In genomic region chr17:5176315-5176714, GRCm38 (mm10) we compare ENCODE assay signal across 15 mouse cellular contexts.
DNase-seq lines count a peak whose midpoint lies in the region; ATAC-seq lines count a peak whose summit lies in the region.
"Had no signal": no experiment of that assay in that cellular context is flagged by ENCODE, and none has a peak within 500 bp of the region (broad histone marks: within the 10 kb centered on the region; RNA-seq: fewer than 3 reads in every experiment).

No protein-coding gene starts in this region.

- H3K27ac ChIP-seq in forebrain, embryonic 11.5 days (ENCODE audit: low read depth, low read length), result no peak overlapping the region
- H3K27ac ChIP-seq in forebrain, embryonic 13.5 days, result no peak overlapping the region
- H3K27ac ChIP-seq in lung, embryonic 15.5 days, result no peak overlapping the region
- H3K27ac ChIP-seq in intestine, embryonic 15.5 days, result no peak overlapping the region
- H3K27ac ChIP-seq: hindbrain, embryonic 15.5 days; midbrain, embryonic 12.5 days had no signal

- no peak for ATAC-seq in forebrain, embryonic 11.5 days (replicated peaks; ENCODE audit: low FRiP score)
- ATAC-seq in forebrain, embryonic 13.5 days, result no peak; the same call in 1 of the 2 replicates
- ATAC-seq in lung, embryonic 15.5 days (ENCODE audit: borderline replicate concordance, extremely low read depth, low FRiP score, low TSS enrichment), result peak; percentile 34; the same call in 1 of the 2 replicates
- ATAC-seq in intestine, embryonic 15.5 days, result peak; percentile 66

- no peak overlapping the region for H3K9ac ChIP-seq in forebrain, embryonic 11.5 days (ENCODE audit: low read length)
- no peak overlapping the region for H3K9ac ChIP-seq in forebrain, embryonic 13.5 days
- H3K9ac ChIP-seq in lung, embryonic 15.5 days, result no peak overlapping the region
- no peak overlapping the region for H3K9ac ChIP-seq in intestine, embryonic 15.5 days
- H3K9ac ChIP-seq: hindbrain, embryonic 15.5 days; midbrain, embryonic 12.5 days; neural tube, embryonic 13.5 days had no signal

- 76% methylated on average over 2 of the region's 2 CpGs for WGBS in forebrain, embryonic 11.5 days
- 46% methylated on average over 2 of the region's 2 CpGs for WGBS in forebrain, embryonic 13.5 days
- WGBS in lung, embryonic 15.5 days, result 79% methylated on average over 2 of the region's 2 CpGs
- 68% methylated on average over 2 of the region's 2 CpGs for WGBS in intestine, embryonic 15.5 days

- 0 out of 2 replicates have a peak, but pooled peaks cover 2% of the 10 kb centered on the region for H3K4me1 ChIP-seq in forebrain, embryonic 11.5 days (replicated peaks; ENCODE audit: control insufficient read depth, insufficient read depth, low read length)
- peaks cover 23% of the 10 kb centered on the region; the same call in 1 of the 2 replicates for H3K4me1 ChIP-seq in forebrain, embryonic 13.5 days
- H3K4me1 ChIP-seq in lung, embryonic 15.5 days, result peaks cover 22% of the 10 kb centered on the region
- H3K4me1 ChIP-seq in intestine, embryonic 15.5 days (replicated peaks), result peaks cover 23% of the 10 kb centered on the region

- no peaks in the 10 kb centered on the region for H3K27me3 ChIP-seq in forebrain, embryonic 11.5 days (ENCODE audit: control insufficient read depth, insufficient read depth, low read length)
- no peaks in the 10 kb centered on the region for H3K27me3 ChIP-seq in forebrain, embryonic 13.5 days
- no peaks in the 10 kb centered on the region for H3K27me3 ChIP-seq in lung, embryonic 15.5 days
- H3K27me3 ChIP-seq in intestine, embryonic 15.5 days (replicated peaks), result no peaks in the 10 kb centered on the region
- H3K27me3 ChIP-seq in splenic B cell, adult 2 months (ENCODE audit: control insufficient read depth, insufficient read depth, low read length, poor library complexity, severe bottlenecking), result no peaks in the 10 kb centered on the region
- H3K27me3 ChIP-seq: hindbrain, embryonic 15.5 days; midbrain, embryonic 12.5 days; neural tube, embryonic 13.5 days had no signal

- no peaks in the 10 kb centered on the region for H3K9me3 ChIP-seq in forebrain, embryonic 11.5 days (ENCODE audit: control insufficient read depth, low read length)
- no peaks in the 10 kb centered on the region for H3K9me3 ChIP-seq in forebrain, embryonic 13.5 days (replicated peaks)
- no peaks in the 10 kb centered on the region for H3K9me3 ChIP-seq in lung, embryonic 15.5 days
- no peaks in the 10 kb centered on the region for H3K9me3 ChIP-seq in intestine, embryonic 15.5 days
- H3K9me3 ChIP-seq: hindbrain, embryonic 15.5 days; midbrain, embryonic 12.5 days; neural tube, embryonic 13.5 days had no signal

- no peak overlapping the region for H3K4me2 ChIP-seq in forebrain, embryonic 11.5 days (ENCODE audit: low read depth, low read length, severe bottlenecking)
- H3K4me2 ChIP-seq in forebrain, embryonic 13.5 days, result no peak overlapping the region
- no peak overlapping the region for H3K4me2 ChIP-seq in lung, embryonic 15.5 days
- no peak overlapping the region for H3K4me2 ChIP-seq in intestine, embryonic 15.5 days (replicated peaks)
- H3K4me2 ChIP-seq: hindbrain, embryonic 15.5 days; midbrain, embryonic 12.5 days; neural tube, embryonic 13.5 days had no signal

- no peak overlapping the region for H3K4me3 ChIP-seq in forebrain, embryonic 11.5 days (ENCODE audit: low read depth, low read length)
- H3K4me3 ChIP-seq in forebrain, embryonic 13.5 days, result no peak overlapping the region
- no peak overlapping the region for H3K4me3 ChIP-seq in lung, embryonic 15.5 days
- H3K4me3 ChIP-seq in intestine, embryonic 15.5 days (replicated peaks), result no peak overlapping the region
- H3K4me3 ChIP-seq: hindbrain, embryonic 15.5 days; midbrain, embryonic 12.5 days; neural tube, embryonic 13.5 days had no signal

- DNase-seq in forebrain, embryonic 11.5 days (ENCODE audit: low spot score), result peak; percentile 51
- no peak for DNase-seq in lung, postnatal 36 days
- peak; percentile 43 for DNase-seq in splenic B cell, adult 2 months (ENCODE audit: low read depth, low spot score)
- no peak for DNase-seq in layer of hippocampus, adult 18-20 months (ENCODE audit: low spot score in 2 of 2)
- no peak for DNase-seq in spleen, postnatal 14 days (ENCODE audit: low spot score in 2 of 2)
- DNase-seq: cerebellum, adult 9-10 months; gastrocnemius, postnatal 36 days; retina, postnatal 1 day; thymus, adult 2 months had no signal

- no peaks in the 10 kb centered on the region for H3K36me3 ChIP-seq in forebrain, embryonic 11.5 days (ENCODE audit: control insufficient read depth, insufficient read depth, low read length)
- H3K36me3 ChIP-seq in forebrain, embryonic 13.5 days (ENCODE audit: poor library complexity, severe bottlenecking), result no peaks in the 10 kb centered on the region
- no peaks in the 10 kb centered on the region for H3K36me3 ChIP-seq in lung, embryonic 15.5 days
- no peaks in the 10 kb centered on the region for H3K36me3 ChIP-seq in intestine, embryonic 15.5 days
- no peaks in the 10 kb centered on the region for H3K36me3 ChIP-seq in splenic B cell, adult 2 months (ENCODE audit: control insufficient read depth, insufficient read depth, low read length, poor library complexity, severe bottlenecking)
- H3K36me3 ChIP-seq: hindbrain, embryonic 15.5 days; midbrain, embryonic 12.5 days; neural tube, embryonic 13.5 days had no signal

Comparison
In these comparisons a context has a peak if more than half of its experiments do, and no peak if none do; other contexts are left out.
1. ATAC-seq: peak in lung, embryonic 15.5 days (single experiment) and intestine, embryonic 15.5 days (single experiment); none in forebrain, embryonic 11.5 days (single experiment) and forebrain, embryonic 13.5 days (single experiment).
2. DNase-seq: peak in forebrain, embryonic 11.5 days (single experiment) and splenic B cell, adult 2 months (single experiment); none in lung, postnatal 36 days (single experiment), layer of hippocampus, adult 18-20 months (0 of 2) and spleen, postnatal 14 days (0 of 2).